In the genomic region with DNA sequence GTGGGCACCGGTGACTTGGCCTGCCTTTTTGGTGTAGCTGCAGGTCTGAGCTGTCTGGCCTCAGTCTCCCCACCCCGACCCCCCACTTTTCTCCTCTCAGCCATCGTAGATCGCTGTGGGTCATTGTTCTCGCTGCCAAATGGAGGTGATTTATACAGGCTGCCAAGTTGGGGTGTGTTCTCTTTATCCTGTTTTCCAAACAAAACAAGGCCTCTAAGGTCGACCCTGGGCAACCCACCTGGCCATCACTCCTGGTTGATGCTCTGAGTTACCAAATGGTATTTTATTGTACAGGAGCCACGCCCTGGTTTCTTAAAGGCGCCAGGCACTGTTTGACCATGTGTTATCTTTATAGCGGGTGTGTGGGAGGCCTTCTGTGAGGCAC, we compare ENCODE assay signal across 8 mouse cellular contexts. TPM values are rescaled to one million over a fixed set of nuclear protein-coding genes. Genes with fewer than 3 reads are reported as not detected.
A peak's percentile ranks its signal among the peaks of the same experiment; 100 is the strongest.
DNase-seq lines count a peak whose midpoint lies in the region; ATAC-seq lines count a peak whose summit lies in the region.

No protein-coding gene starts in this region.

- peak; percentile 40 for DNase-seq in cerebellum, adult 11 months
- no peak for DNase-seq in cerebellum, adult 8-10 months
- no peak for DNase-seq in frontal cortex, postnatal 36 days (ENCODE audit: low spot score in 2 of 2)
- no peak for DNase-seq in layer of hippocampus, postnatal 10 days (ENCODE audit: low spot score in 2 of 2)

- no peak for ATAC-seq in megakaryocyte, adult 5-6 weeks (ENCODE audit: poor library complexity, severe bottlenecking)
- no peak for ATAC-seq in limb, embryonic 12.5 days (ENCODE audit: insufficient number of reproducible peaks, insufficient read depth, low FRiP score, low TSS enrichment, low read depth)
- 0 out of 2 replicates have a peak, but pooled peaks have one; percentile 8 for ATAC-seq in stomach, embryonic 15.5 days (ENCODE audit: insufficient read depth, low FRiP score, low read depth)

- H3K36me3 ChIP-seq in megakaryocyte, embryonic 14.5 days (replicated peaks; ENCODE audit: low read length): peaks cover 25% of the 10 kb centered on the region
- H3K36me3 ChIP-seq in limb, embryonic 12.5 days: 0 out of 2 replicates have a peak, but pooled peaks cover 7% of the 10 kb centered on the region
- H3K36me3 ChIP-seq in stomach, embryonic 15.5 days: no peaks in the 10 kb centered on the region

- H3K4me1 ChIP-seq in megakaryocyte, embryonic 14.5 days: peaks cover 65% of the 10 kb centered on the region
- H3K4me1 ChIP-seq in limb, embryonic 12.5 days (replicated peaks): peaks cover 28% of the 10 kb centered on the region
- peaks cover 7% of the 10 kb centered on the region for H3K4me1 ChIP-seq in stomach, embryonic 15.5 days

- H3K9me3 ChIP-seq in megakaryocyte, embryonic 14.5 days: peaks cover 3% of the 10 kb centered on the region
- H3K9me3 ChIP-seq in limb, embryonic 12.5 days: 0 out of 2 replicates have a peak, but pooled peaks cover 5% of the 10 kb centered on the region
- no peaks in the 10 kb centered on the region for H3K9me3 ChIP-seq in stomach, embryonic 15.5 days

- peak overlapping the region; percentile 96 for H3K4me3 ChIP-seq in megakaryocyte, embryonic 14.5 days (replicated peaks)
- peak overlapping the region; percentile 86 for H3K4me3 ChIP-seq in limb, embryonic 12.5 days (replicated peaks)
- H3K4me3 ChIP-seq in stomach, embryonic 15.5 days (replicated peaks): peak overlapping the region; percentile 77

- H3K27ac ChIP-seq in limb, embryonic 12.5 days: peak overlapping the region; percentile 90; the same call in 1 of the 2 replicates
- H3K27ac ChIP-seq in stomach, embryonic 15.5 days: peak overlapping the region; percentile 76; the same call in 1 of the 2 replicates

- peak overlapping the region; percentile 96 for H3K4me2 ChIP-seq in limb, embryonic 12.5 days
- peak overlapping the region; percentile 100 for H3K4me2 ChIP-seq in stomach, embryonic 15.5 days

- peak overlapping the region; percentile 86 for H3K9ac ChIP-seq in limb, embryonic 12.5 days (replicated peaks)
- peak overlapping the region; percentile 58; the same call in 1 of the 2 replicates for H3K9ac ChIP-seq in stomach, embryonic 15.5 days

- no peaks in the 10 kb centered on the region for H3K27me3 ChIP-seq in megakaryocyte, embryonic 14.5 days (replicated peaks)
- H3K27me3 ChIP-seq in limb, embryonic 12.5 days: peaks cover 3% of the 10 kb centered on the region; the same call in 1 of the 2 replicates
- peaks cover 4% of the 10 kb centered on the region; the same call in 1 of the 2 replicates for H3K27me3 ChIP-seq in stomach, embryonic 15.5 days (replicated peaks)

- 1% methylated on average over 9 of the region's 9 CpGs for WGBS in limb, embryonic 12.5 days
- 1% methylated on average over 9 of the region's 9 CpGs for WGBS in stomach, embryonic 15.5 days

RNA-seq across cellular contexts. Expression of a gene that starts 1.0 kb away (rescaled TPM):
- polyA plus RNA-seq in megakaryocyte, embryonic 14.5 days (2012; ENCODE audit: insufficient read depth, low replicate concordance): 52.4 and 71.7 TPM in 2 replicates
- not detected in 2 replicates for total RNA-seq in megakaryocyte, adult 5-6 weeks (2015)
- total RNA-seq in megakaryocyte, adult 5-6 weeks (2017): 0.16 TPM in 1 of 2 replicates, not detected in the other
- 12.8 and 13.7 TPM in 2 replicates for polyA plus RNA-seq in limb, embryonic 12.5 days (2016; fragmentation: Nextera tagmentation; extraction: Ambion mirVana)
- 8.7 and 9.7 TPM in 2 replicates for polyA plus RNA-seq in stomach, embryonic 15.5 days (2015; fragmentation: Nextera tagmentation; extraction: Ambion mirVana)
- total RNA-seq in layer of hippocampus, postnatal 10 days (2021): 100 to 1,000 TPM in 1 of 2 experiments, 10 to 100 TPM in 1; 98.5 to 104 TPM

RNA-seq across cellular contexts. Expression of a gene that starts 46.7 kb away (rescaled TPM):
- polyA plus RNA-seq in megakaryocyte, embryonic 14.5 days (2012; ENCODE audit: insufficient read depth, low replicate concordance): 1.2 and 3.2 TPM in 2 replicates
- 0.22 and 1.1 TPM in 2 replicates for total RNA-seq in megakaryocyte, adult 5-6 weeks (2015)
- 0.37 and 0.66 TPM in 2 replicates for total RNA-seq in megakaryocyte, adult 5-6 weeks (2017)
- polyA plus RNA-seq in limb, embryonic 12.5 days (2016; fragmentation: Nextera tagmentation; extraction: Ambion mirVana): 15.1 and 15.8 TPM in 2 replicates
- 7.1 and 9.0 TPM in 2 replicates for polyA plus RNA-seq in stomach, embryonic 15.5 days (2015; fragmentation: Nextera tagmentation; extraction: Ambion mirVana)
- total RNA-seq in layer of hippocampus, postnatal 10 days (2021): 1 to 10 TPM; 7.3 to 9.0 TPM

RNA-seq across cellular contexts. Expression of a gene that starts 54.6 kb away (rescaled TPM):
- not detected in 2 replicates for polyA plus RNA-seq in megakaryocyte, embryonic 14.5 days (2012; ENCODE audit: insufficient read depth, low replicate concordance)
- total RNA-seq in megakaryocyte, adult 5-6 weeks (2015): not detected in 2 replicates
- total RNA-seq in megakaryocyte, adult 5-6 weeks (2017): not detected in 2 replicates
- not detected in 2 replicates for polyA plus RNA-seq in limb, embryonic 12.5 days (2016; fragmentation: Nextera tagmentation; extraction: Ambion mirVana)
- 0.08 TPM in 1 of 2 replicates, not detected in the other for polyA plus RNA-seq in stomach, embryonic 15.5 days (2015; fragmentation: Nextera tagmentation; extraction: Ambion mirVana)
- total RNA-seq in layer of hippocampus, postnatal 10 days (2021): not detected
